Mouse (Mus musculus) right cerebral cortex, postnatal 36 days (tissue): ENCODE data around the gene Slc30a4.

Experiments
- DNase-seq, 2 experiments: peaks; one replicate each; pipeline ENCODE4 v3.0.0; 2022; ENCODE audit warnings: low spot score in 2 of 2, mixed read lengths in 1 of 2

Gene Slc30a4

GRCm38 (mm10) chr2:122675126-122675525, 27.3 kb downstream of the Slc30a4 start:
- no peak for DNase-seq

GRCm38 (mm10) chr2:122672841-122673240, 29.6 kb downstream of the Slc30a4 start:
- DNase-seq: no peak

GRCm38 (mm10) chr2:122671714-122672113, 30.7 kb downstream of the Slc30a4 start:
- no peak for DNase-seq

GRCm38 (mm10) chr2:122667856-122668255, 34.6 kb downstream of the Slc30a4 start:
- DNase-seq: no peak

GRCm38 (mm10) chr2:122665973-122666875, 36.2 kb downstream of the Slc30a4 start:
- DNase-seq: no peak

- DNase-seq: no peak
Observed at GRCm38 (mm10) chr2:122665253-122665972, 37.0 kb downstream of the Slc30a4 start.

GRCm38 (mm10) chr2:122659825-122660224, 42.6 kb downstream of the Slc30a4 start:
- no peak for DNase-seq

GRCm38 (mm10) chr2:122657707-122658524, 44.5 kb downstream of the Slc30a4 start:
- DNase-seq: no peak

GRCm38 (mm10) chr2:122656767-122657166, 45.7 kb downstream of the Slc30a4 start:
- no peak for DNase-seq

- DNase-seq: no peak
Observed at GRCm38 (mm10) chr2:122656052-122656451, 46.4 kb downstream of the Slc30a4 start.

- no peak for DNase-seq
Observed at GRCm38 (mm10) chr2:122652096-122653084, 50.1 kb downstream of the Slc30a4 start.

GRCm38 (mm10) chr2:122638673-122639072, 63.8 kb downstream of the Slc30a4 start:
- DNase-seq: no peak

- DNase-seq: no peak
Observed at GRCm38 (mm10) chr2:122638029-122638428, 64.4 kb downstream of the Slc30a4 start.

- DNase-seq: peak in 1 of 2 experiments; percentile 39
Observed at GRCm38 (mm10) chr2:122637526-122637997, 64.9 kb downstream of the Slc30a4 start.

GRCm38 (mm10) chr2:122636686-122637085, 65.8 kb downstream of the Slc30a4 start, which contains the start of gene AA467197:
Gene AA467197, plus strand, starts transcription at chr2:122636986.
- DNase-seq: no peak
